Mouse (Mus musculus) intestine, embryonic 14.5 days (tissue): ENCODE measurements around the gene Plscr1. TPM values are rescaled to one million over a fixed set of nuclear protein-coding genes. Genes with fewer than 3 reads are reported as not detected.
A peak's percentile ranks its signal among the peaks of the same experiment; 100 is the strongest.

Source experiments
- ATAC-seq: fragments of 200-750 bp; cut with Nextera tagmentation; replicated peaks from 2 replicates; pipeline ENCODE4 v1.8.0; 2017; ENCODE audit warnings: low read depth, moderate number of reproducible peaks, moderate TSS enrichment, moderate library complexity; ENCODE audit not compliant: low FRiP score, low TSS enrichment
- DNase-seq: peaks from one replicate; pipeline ENCODE4 v3.0.0-alpha.2; 2018; ENCODE audit warnings: low spot score
- H3K27ac ChIP-seq: fragments of 300-500 bp; sonication (generic); 2 replicates; pipeline ENCODE4 v1.5.1; 2014; ENCODE audit warnings: low read depth, mild to moderate bottlenecking, control low read depth
- H3K27me3 ChIP-seq: fragments of 300-500 bp; sonication (generic); replicated peaks from 2 replicates; pipeline ENCODE4 v1.6.1; 2014; ENCODE audit warnings: low read length, control low read depth; ENCODE audit not compliant: control insufficient read depth, insufficient read depth
- H3K36me3 ChIP-seq: fragments of 300-500 bp; sonication (generic); 2 replicates; pipeline ENCODE4 v1.6.1; 2014; ENCODE audit warnings: low read length, control low read depth; ENCODE audit not compliant: control insufficient read depth, insufficient read depth
- H3K4me1 ChIP-seq: fragments of 300-500 bp; sonication (generic); replicated peaks from 2 replicates; pipeline ENCODE4 v1.6.1; 2014; ENCODE audit warnings: low read length, control low read depth, mixed read lengths; ENCODE audit not compliant: control insufficient read depth, insufficient read depth
- H3K4me2 ChIP-seq: fragments of 300-500 bp; sonication (generic); 2 replicates; pipeline ENCODE4 v1.6.1; 2014; ENCODE audit warnings: low read length
- H3K4me3 ChIP-seq: fragments of 300-500 bp; sonication (generic); 2 replicates; pipeline ENCODE4 v1.5.1; 2014; ENCODE audit warnings: low read depth, low read length, control low read depth, mixed read lengths
- H3K9ac ChIP-seq: fragments of 300-500 bp; sonication (generic); 2 replicates; pipeline ENCODE4 v1.6.1; 2014; ENCODE audit warnings: mild to moderate bottlenecking, low read length
- H3K9me3 ChIP-seq: fragments of 300-500 bp; sonication (generic); 2 replicates; pipeline ENCODE4 v1.6.1; 2016; ENCODE audit warnings: low read length, control low read depth; ENCODE audit not compliant: control insufficient read depth
- WGBS: fragments of 180-500 bp; shearing (Covaris S2); extraction: QIAGEN DNeasy Blood & Tissue Kit; methylation state at CpG from one replicate; pipeline ENCODE4 v1.1.7; 2014; 5-methylcytosine and 5-hydroxymethylcytosine counted together
- polyA plus RNA-seq: library from polyadenylated mRNA; unstranded; fragments of >200 nt; fragmentation: Nextera tagmentation; extraction: Ambion mirVana; gene quantifications from 2 replicates; pipeline ENCODE4 v1.2.1, GENCODE M21; 2014

Plscr1 gene
- polyA plus RNA-seq, 1 experiment from 2014 or later = 68.3 TPM

DNA sequence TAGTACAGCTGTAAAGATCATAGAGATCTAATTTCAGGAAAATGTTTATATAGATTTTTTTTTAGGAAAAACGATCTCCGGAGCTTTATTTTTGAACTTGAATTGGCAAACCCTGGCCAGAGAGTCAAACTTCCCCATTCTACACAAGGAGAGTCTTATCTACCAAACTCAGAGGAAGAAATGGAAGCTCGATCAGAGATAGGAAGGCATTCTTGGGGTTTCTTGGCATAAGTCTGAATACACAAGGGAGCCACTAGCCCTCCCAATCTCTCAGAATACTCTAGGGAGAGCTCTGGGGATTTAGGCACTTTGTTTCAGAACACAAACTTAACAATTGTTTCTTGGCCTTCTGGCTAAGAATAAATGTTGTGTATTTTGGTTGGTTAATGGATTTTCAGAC lies 29.4 kb upstream of the Plscr1 start:
- Histone ChIP-seq H3K9ac (no peak overlapping the region), H3K4me1 (no peaks in the 10 kb centered on the region), H3K36me3 (no peaks in the 10 kb centered on the region), H3K27me3 (no peaks in the 10 kb centered on the region), H3K4me2 (no peak overlapping the region), H3K27ac (no peak overlapping the region), H3K9me3 (no peaks in the 10 kb centered on the region), H3K4me3 (no peak overlapping the region)
- DNase-seq = no peak
- no peak for ATAC-seq
- 73% methylated on average over 3 of the region's 3 CpGs for WGBS

DNA sequence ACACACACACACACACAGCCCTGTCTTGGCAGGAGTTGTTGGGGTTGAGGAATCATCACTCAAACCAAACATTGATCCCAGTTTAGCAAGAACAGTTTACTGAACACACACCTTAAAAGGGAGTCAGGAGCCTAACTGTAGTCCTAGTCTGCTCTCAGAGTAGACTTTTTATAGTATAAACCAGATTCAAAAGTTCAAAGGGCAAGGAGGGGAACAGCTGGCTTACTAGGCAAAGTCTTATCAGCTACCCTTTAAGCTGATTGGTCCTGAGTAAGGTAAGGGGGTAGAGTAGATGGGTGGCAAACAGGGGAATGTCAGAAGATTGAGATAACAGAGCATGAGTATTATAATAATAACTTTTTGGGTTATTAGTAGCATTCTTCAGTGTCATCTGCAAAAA lies 28.1 kb upstream of the Plscr1 start:
- H3K36me3 ChIP-seq = no peaks in the 10 kb centered on the region
- no peak overlapping the region for H3K27ac ChIP-seq
- no peak overlapping the region for H3K4me3 ChIP-seq
- no peaks in the 10 kb centered on the region for H3K27me3 ChIP-seq
- ATAC-seq (no peak), DNase-seq (no peak)
- H3K9me3 ChIP-seq = no peaks in the 10 kb centered on the region
- no peaks in the 10 kb centered on the region for H3K4me1 ChIP-seq
- no peak overlapping the region for H3K9ac ChIP-seq
- H3K4me2 ChIP-seq = no peak overlapping the region

- 91% methylated on average over 1 of the region's 1 CpGs for WGBS
- ATAC-seq = no peak
These were observed 24.8 kb upstream of the Plscr1 start for GRCm38 (mm10) chr9:92224598-92225231.

DNA sequence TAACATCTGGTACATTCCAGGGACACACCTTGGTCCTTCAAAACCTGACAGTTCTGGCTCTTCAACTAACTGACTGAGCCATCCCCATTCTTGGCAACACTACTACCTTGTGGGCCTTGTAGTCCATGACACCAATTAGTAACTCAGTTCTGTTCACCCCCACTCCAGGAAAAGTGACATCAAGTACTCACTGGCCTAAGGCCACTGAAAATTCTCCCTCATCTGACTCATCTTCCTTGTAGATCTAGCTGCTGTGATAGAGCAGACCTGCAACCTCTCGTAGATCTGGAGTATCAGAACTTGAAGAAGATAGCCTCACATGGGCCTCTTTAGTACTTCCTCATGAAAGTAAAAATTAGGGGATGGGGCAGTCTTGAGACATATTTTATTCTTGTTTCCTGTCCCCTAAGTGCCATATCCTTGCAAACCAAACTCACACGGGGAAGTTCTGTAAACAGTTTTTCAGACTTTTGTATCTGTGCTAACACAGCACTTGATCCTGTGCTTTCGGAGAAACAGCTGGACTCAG lies 23.4 kb upstream of the Plscr1 start:
- WGBS = 46% methylated on average over 3 of the region's 3 CpGs
- no peak for ATAC-seq
- Histone ChIP-seq H3K27ac (no peak overlapping the region), H3K4me2 (no peak overlapping the region), H3K36me3 (no peaks in the 10 kb centered on the region), H3K9ac (no peak overlapping the region), H3K4me1 (no peaks in the 10 kb centered on the region), H3K4me3 (no peak overlapping the region), H3K9me3 (no peaks in the 10 kb centered on the region), H3K27me3 (no peaks in the 10 kb centered on the region)
- no peak for DNase-seq

More at GRCm38 (mm10) chr9:92224598-92225231, 24.8 kb upstream of the Plscr1 start:
- DNase-seq = no peak
- Histone ChIP-seq H3K4me3 (no peak overlapping the region), H3K4me1 (no peaks in the 10 kb centered on the region), H3K9me3 (no peaks in the 10 kb centered on the region), H3K36me3 (no peaks in the 10 kb centered on the region), H3K27me3 (no peaks in the 10 kb centered on the region), H3K4me2 (no peak overlapping the region), H3K9ac (no peak overlapping the region), H3K27ac (no peak overlapping the region)

DNA sequence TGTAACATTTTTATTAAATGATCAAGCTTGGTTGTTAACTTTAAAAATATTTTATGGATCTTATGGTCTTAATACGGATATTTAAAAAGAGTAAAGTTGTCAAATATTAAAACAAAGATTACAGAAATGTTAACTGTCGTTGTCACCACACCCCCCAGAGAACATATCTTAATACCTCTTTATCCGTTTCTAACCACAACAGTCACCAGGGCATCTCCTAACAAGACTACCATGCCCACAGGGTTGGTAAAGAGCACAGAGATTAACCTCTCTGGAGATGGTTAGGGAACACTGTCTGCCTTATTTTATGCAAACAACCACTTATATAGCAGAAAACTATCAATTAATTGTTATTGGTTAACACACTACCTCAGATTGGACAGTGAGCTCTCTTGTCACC lies 22.8 kb upstream of the Plscr1 start:
- H3K4me1 ChIP-seq = no peaks in the 10 kb centered on the region
- no peak overlapping the region for H3K9ac ChIP-seq
- no peak for DNase-seq
- H3K36me3 ChIP-seq = no peaks in the 10 kb centered on the region
- no peak overlapping the region for H3K27ac ChIP-seq
- H3K27me3 ChIP-seq = no peaks in the 10 kb centered on the region
- no peak overlapping the region for H3K4me3 ChIP-seq
- no peak for ATAC-seq
- H3K4me2 ChIP-seq = no peak overlapping the region
- no peaks in the 10 kb centered on the region for H3K9me3 ChIP-seq
- 86% methylated on average over 3 of the region's 3 CpGs for WGBS

DNA sequence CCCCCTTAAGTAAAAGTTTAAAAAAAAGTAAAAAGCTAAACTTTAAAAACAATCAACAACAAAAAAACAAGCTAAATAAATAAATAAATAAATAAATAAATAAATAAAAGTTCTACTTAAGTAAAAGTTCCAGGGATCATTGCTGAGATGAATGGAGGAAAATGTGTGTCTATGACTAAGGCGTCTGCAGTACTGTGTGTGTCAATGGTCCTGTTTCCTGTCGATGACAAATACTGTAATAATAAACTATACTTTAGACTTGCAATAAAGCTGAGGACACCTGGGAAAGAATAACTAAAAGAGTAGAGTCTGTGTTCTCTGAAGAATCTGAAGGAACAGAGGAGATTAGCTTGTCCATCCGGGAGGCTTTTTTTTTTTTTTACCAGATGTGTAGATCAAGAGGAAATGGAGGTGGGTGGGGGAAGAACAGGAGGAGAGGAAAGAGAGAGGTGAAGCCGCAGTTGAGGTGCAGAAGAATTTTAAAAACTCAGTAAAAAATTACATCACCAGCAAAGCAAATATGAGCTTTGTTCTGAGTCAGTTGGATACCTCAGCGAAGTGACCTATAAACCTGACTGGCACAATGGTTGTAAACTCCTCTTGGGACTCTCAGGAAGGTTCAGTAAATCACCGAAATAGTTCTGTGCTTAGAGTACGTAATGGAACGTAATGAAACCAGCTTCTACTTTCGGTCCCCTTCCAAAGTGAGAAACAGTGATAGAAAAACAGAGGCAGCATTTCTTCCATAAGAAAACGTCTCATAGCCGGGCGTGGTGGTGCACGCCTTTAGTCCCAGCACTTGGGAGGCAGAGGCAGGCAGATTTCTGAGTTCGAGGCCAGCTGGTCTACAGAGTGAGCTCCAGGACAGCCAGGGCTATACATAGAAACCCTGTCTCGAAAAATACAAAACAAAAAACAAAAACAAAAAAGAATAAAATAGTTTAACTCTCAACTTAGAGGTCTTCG lies 20.4 kb upstream of the Plscr1 start:
- H3K4me3 ChIP-seq = no peak overlapping the region
- WGBS = 75% methylated on average over 16 of the region's 16 CpGs
- H3K27me3 ChIP-seq = no peaks in the 10 kb centered on the region
- no peak overlapping the region for H3K9ac ChIP-seq
- no peaks in the 10 kb centered on the region for H3K36me3 ChIP-seq
- H3K4me2 ChIP-seq = no peak overlapping the region
- no peak overlapping the region for H3K27ac ChIP-seq
- ATAC-seq = no peak
- no peaks in the 10 kb centered on the region for H3K9me3 ChIP-seq
- DNase-seq = no peak
- no peaks in the 10 kb centered on the region for H3K4me1 ChIP-seq

GRCm38 (mm10) chr9:92229833-92230205 lies 19.7 kb upstream of the Plscr1 start:
- H3K27ac ChIP-seq = no peak overlapping the region
- H3K9ac ChIP-seq = no peak overlapping the region
- no peaks in the 10 kb centered on the region for H3K4me1 ChIP-seq
- no peaks in the 10 kb centered on the region for H3K36me3 ChIP-seq
- no peaks in the 10 kb centered on the region for H3K27me3 ChIP-seq
- H3K9me3 ChIP-seq = no peaks in the 10 kb centered on the region
- ATAC-seq = peak; percentile 68; the same call in 1 of the 2 replicates
- H3K4me3 ChIP-seq = no peak overlapping the region
- WGBS = 46% methylated on average over 2 of the region's 2 CpGs
- H3K4me2 ChIP-seq = no peak overlapping the region
- DNase-seq = no peak

DNA sequence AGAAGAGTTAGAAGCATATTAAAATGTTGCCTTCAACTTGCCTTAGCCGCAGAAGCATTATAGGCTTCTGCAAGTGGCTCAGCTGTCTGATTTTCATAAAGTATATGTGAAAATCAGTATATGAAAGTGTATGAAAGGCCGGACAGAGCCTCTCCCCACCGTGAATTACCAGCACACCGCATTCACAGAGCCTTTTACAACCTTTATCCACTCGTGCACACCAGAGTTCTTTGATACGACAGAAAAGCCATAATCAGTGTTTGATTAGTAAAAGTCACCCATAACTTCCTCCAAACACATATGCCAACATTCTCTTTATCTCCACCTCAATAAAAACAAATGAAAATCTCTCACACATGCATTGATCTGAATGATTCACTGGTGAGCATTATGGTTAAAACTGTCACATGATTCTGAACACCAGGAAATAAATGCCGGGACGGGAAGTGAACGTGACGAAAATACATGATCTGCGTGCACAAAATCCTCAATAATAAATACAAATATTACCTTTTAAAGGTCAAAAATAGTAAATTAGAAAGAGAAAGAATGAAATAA lies 14.6 kb upstream of the Plscr1 start:
- no peak for DNase-seq
- Histone ChIP-seq H3K4me2 (no peak overlapping the region), H3K4me1 (no peaks in the 10 kb centered on the region), H3K9ac (no peak overlapping the region), H3K4me3 (no peak overlapping the region), H3K27ac (no peak overlapping the region), H3K27me3 (no peaks in the 10 kb centered on the region), H3K36me3 (no peaks in the 10 kb centered on the region), H3K9me3 (no peaks in the 10 kb centered on the region)
- ATAC-seq = no peak
- 72% methylated on average over 11 of the region's 11 CpGs for WGBS
